Mouse (Mus musculus): Measurements from ENCODE around the gene Neurl4. TPM values are rescaled to one million over a fixed set of nuclear protein-coding genes. Genes with fewer than 3 reads are reported as not detected.

The Neurl4 gene
- polyA plus RNA-seq, 1 experiment = 38.2 TPM

- TF ChIP-seq POLR2A (IDR thresholded peaks at IDR 0.05; ENCODE audit: borderline replicate concordance, control insufficient read depth, low read depth, low read length) (no peak), CTCF (IDR thresholded peaks at IDR 0.05; ENCODE audit: control insufficient read depth, insufficient read depth, low read length) (no peak)
Measured at GRCm38 (mm10) chr11:69940962-69941361, 40.1 kb downstream of the Neurl4 start.

GRCm38 (mm10) chr11:69945216-69945615 lies 44.3 kb downstream of the Neurl4 start:
- WGBS = 90% methylated on average over 13 of the region's 13 CpGs
- Histone ChIP-seq H3K4me1 (ENCODE audit: control insufficient read depth, insufficient read depth, low read length) (peaks cover 1% of the 10 kb centered on the region; the same call in 1 of the 2 replicates), H3K27ac (ENCODE audit: control insufficient read depth, insufficient read depth, low read depth, low read length, poor library complexity) (no peak overlapping the region), H3K4me3 (replicated peaks; ENCODE audit: control insufficient read depth, low read depth, low read length) (no peak overlapping the region)
- TF ChIP-seq CTCF (IDR thresholded peaks at IDR 0.05; ENCODE audit: control insufficient read depth, insufficient read depth, low read length) (no peak), POLR2A (IDR thresholded peaks at IDR 0.05; ENCODE audit: borderline replicate concordance, control insufficient read depth, low read depth, low read length) (peak; percentile 13; the same call in 1 of the 2 replicates)

More at GRCm38 (mm10) chr11:69940962-69941361, 40.1 kb downstream of the Neurl4 start:
- no peak overlapping the region for H3K27ac ChIP-seq (ENCODE audit: control insufficient read depth, insufficient read depth, low read depth, low read length, poor library complexity)
- WGBS = 85% methylated on average over 4 of the region's 4 CpGs
- no peaks in the 10 kb centered on the region for H3K4me1 ChIP-seq (ENCODE audit: control insufficient read depth, insufficient read depth, low read length)
- H3K4me3 ChIP-seq (replicated peaks; ENCODE audit: control insufficient read depth, low read depth, low read length) = no peak overlapping the region

- TF ChIP-seq CTCF (IDR thresholded peaks at IDR 0.05; ENCODE audit: control insufficient read depth, insufficient read depth, low read length) (no peak), POLR2A (IDR thresholded peaks at IDR 0.05; ENCODE audit: borderline replicate concordance, control insufficient read depth, low read depth, low read length) (no peak; the same call in 1 of the 2 replicates)
- H3K4me1 ChIP-seq (ENCODE audit: control insufficient read depth, insufficient read depth, low read length) = peaks cover 1% of the 10 kb centered on the region; the same call in 1 of the 2 replicates
- peak overlapping the region; percentile 52 for H3K27ac ChIP-seq (ENCODE audit: control insufficient read depth, insufficient read depth, low read depth, low read length, poor library complexity)
- 80% methylated on average over 18 of the region's 18 CpGs for WGBS
- peak overlapping the region; percentile 70 for H3K4me3 ChIP-seq (replicated peaks; ENCODE audit: control insufficient read depth, low read depth, low read length)
Measured at GRCm38 (mm10) chr11:69945997-69946891, 45.4 kb downstream of the Neurl4 start.

GRCm38 (mm10) chr11:69947337-69948065 lies 46.6 kb downstream of the Neurl4 start:
- peaks cover 1% of the 10 kb centered on the region; the same call in 1 of the 2 replicates for H3K4me1 ChIP-seq (ENCODE audit: control insufficient read depth, insufficient read depth, low read length)
- H3K27ac ChIP-seq (ENCODE audit: control insufficient read depth, insufficient read depth, low read depth, low read length, poor library complexity) = peak overlapping the region; percentile 43
- 19% methylated on average over 29 of the region's 29 CpGs for WGBS
- peak overlapping the region; percentile 81 for H3K4me3 ChIP-seq (replicated peaks; ENCODE audit: control insufficient read depth, low read depth, low read length)
- no peak for TF ChIP-seq POLR2A (IDR thresholded peaks at IDR 0.05; ENCODE audit: borderline replicate concordance, control insufficient read depth, low read depth, low read length)
- no peak for TF ChIP-seq CTCF (IDR thresholded peaks at IDR 0.05; ENCODE audit: control insufficient read depth, insufficient read depth, low read length)

DNA sequence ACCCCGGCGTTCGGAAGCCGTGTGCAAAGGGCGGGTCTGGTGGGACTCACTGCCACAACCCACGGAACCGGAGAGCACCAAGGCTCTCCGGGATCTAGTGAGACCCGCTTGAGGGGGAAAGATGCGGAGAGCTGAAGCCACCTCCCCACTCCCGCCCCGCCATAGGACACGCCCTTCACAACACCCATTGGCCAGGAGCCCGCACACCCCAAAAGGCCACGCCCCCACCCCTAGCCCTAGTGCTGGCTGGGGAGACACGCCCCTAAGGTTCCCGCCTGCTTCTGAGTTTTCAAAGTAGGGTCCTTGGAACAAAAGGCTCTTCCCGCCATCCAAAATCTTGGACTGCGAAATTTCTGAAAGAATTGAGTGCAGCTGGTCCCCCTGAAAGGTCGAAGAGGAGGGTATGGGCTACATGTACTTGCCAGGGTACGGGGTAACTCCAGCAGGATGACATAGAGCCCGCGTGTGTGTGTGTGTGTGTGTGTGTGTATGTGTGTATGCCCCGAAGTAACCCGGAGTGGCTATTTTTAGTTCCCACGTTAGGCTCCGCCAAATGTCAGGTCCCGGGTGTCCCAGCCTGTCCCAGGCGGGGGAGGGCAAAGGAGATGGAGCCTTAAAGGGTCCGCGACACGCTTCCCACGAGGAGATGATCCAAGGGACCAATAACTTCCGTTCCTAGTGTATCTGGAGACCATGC lies 47.3 kb downstream of the Neurl4 start, which contains the start of gene Slc2a4:
Slc2a4 (minus strand) TSS at position 123 of the 697 bp plus-strand sequence.
- TF ChIP-seq POLR2A (IDR thresholded peaks at IDR 0.05; ENCODE audit: borderline replicate concordance, control insufficient read depth, low read depth, low read length) (peak; percentile 78), CTCF (IDR thresholded peaks at IDR 0.05; ENCODE audit: control insufficient read depth, insufficient read depth, low read length) (no peak)
- H3K27ac ChIP-seq (ENCODE audit: control insufficient read depth, insufficient read depth, low read depth, low read length, poor library complexity) = peak within 1 kb of the TSS; percentile 54
- WGBS = 1% methylated on average over 34 of the region's 34 CpGs

DNA sequence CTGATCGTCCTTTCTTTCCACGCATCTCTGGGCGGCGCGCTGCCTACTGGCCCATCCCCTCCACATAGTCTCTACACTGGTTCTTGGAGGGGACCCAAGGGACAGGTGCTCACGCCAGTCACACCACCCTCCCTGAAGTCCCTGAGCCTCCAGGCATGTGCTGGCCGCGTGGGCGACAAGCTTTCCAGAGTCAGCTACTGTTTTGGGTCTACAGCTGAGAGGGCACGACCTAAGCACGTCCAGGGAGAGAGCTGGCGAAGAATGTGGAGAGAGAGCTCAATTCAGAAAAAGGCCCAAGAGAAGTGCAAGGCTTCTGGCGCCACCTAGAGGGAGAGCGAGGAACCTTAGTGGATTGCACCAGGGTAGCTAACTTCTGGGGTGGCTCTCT lies 47.9 kb downstream of the Neurl4 start:
- TF ChIP-seq CTCF (IDR thresholded peaks at IDR 0.05; ENCODE audit: control insufficient read depth, insufficient read depth, low read length) = peak; percentile 97
- TF ChIP-seq POLR2A (IDR thresholded peaks at IDR 0.05; ENCODE audit: borderline replicate concordance, control insufficient read depth, low read depth, low read length) = no peak
- Histone ChIP-seq H3K27ac (ENCODE audit: control insufficient read depth, insufficient read depth, low read depth, low read length, poor library complexity) (peak overlapping the region; percentile 54), H3K4me1 (ENCODE audit: control insufficient read depth, insufficient read depth, low read length) (peaks cover 1% of the 10 kb centered on the region; the same call in 1 of the 2 replicates), H3K4me3 (replicated peaks; ENCODE audit: control insufficient read depth, low read depth, low read length) (peak overlapping the region; percentile 64)
- under 1% methylated on average over 14 of the region's 14 CpGs for WGBS

More for the DNA sequence above, 47.3 kb downstream of the Neurl4 start, which contains the start of gene Slc2a4:
- peaks cover 1% of the 10 kb centered on the region; the same call in 1 of the 2 replicates for H3K4me1 ChIP-seq (ENCODE audit: control insufficient read depth, insufficient read depth, low read length)
- H3K4me3 ChIP-seq (replicated peaks; ENCODE audit: control insufficient read depth, low read depth, low read length) = peak within 1 kb of the TSS; percentile 81

- H3K4me1 ChIP-seq (ENCODE audit: control insufficient read depth, insufficient read depth, low read length) = peaks cover 1% of the 10 kb centered on the region; the same call in 1 of the 2 replicates
- no peak overlapping the region for H3K4me3 ChIP-seq (replicated peaks; ENCODE audit: control insufficient read depth, low read depth, low read length)
- 48% methylated on average over 4 of the region's 4 CpGs for WGBS
- TF ChIP-seq CTCF (IDR thresholded peaks at IDR 0.05; ENCODE audit: control insufficient read depth, insufficient read depth, low read length) (peak; percentile 37; the same call in 1 of the 2 replicates), POLR2A (IDR thresholded peaks at IDR 0.05; ENCODE audit: borderline replicate concordance, control insufficient read depth, low read depth, low read length) (no peak)
- H3K27ac ChIP-seq (ENCODE audit: control insufficient read depth, insufficient read depth, low read depth, low read length, poor library complexity) = no peak overlapping the region
Measured at GRCm38 (mm10) chr11:69950807-69951459, 50.1 kb downstream of the Neurl4 start.
